Mouse (Mus musculus) embryonic fibroblast, embryonic 13.5 days (primary cell): ENCODE measurements around the gene Mtpn.

ENCODE experiments used
- CTCF ChIP-seq: IDR thresholded peaks from 2 replicates; pipeline ENCODE4 v1.5.1; 2011; ENCODE audit warnings: mild to moderate bottlenecking, control low read depth, low read length, moderate library complexity, borderline replicate concordance; ENCODE audit not compliant: insufficient read depth
- POLR2A ChIP-seq: IDR thresholded peaks from 2 replicates; pipeline ENCODE4 v1.6.1; 2011; ENCODE audit warnings: low read depth, mild to moderate bottlenecking, control low read depth, low read length, moderate library complexity

- TF ChIP-seq CTCF: no peak
- peak; percentile 69 for TF ChIP-seq POLR2A
Observed at GRCm38 (mm10) chr6:35539304-35540009, at the start of gene Mtpn.
